Mouse (Mus musculus) liver, postnatal 0 days (tissue): ENCODE results near the gene Vwa8.

Source experiments
- CTCF ChIP-seq: sonication (generic); IDR thresholded peaks from 2 replicates; pipeline ENCODE4 v1.5.1; 2016; ENCODE audit warnings: antibody characterized with exemption, low read depth
- EP300 ChIP-seq: IDR thresholded peaks from 2 replicates; pipeline ENCODE4 v1.6.1; 2016; ENCODE audit warnings: antibody characterized with exemption, low read depth, mild to moderate bottlenecking

GRCm38 (mm10) chr14:78970621-78971020, 121.8 kb downstream of the Vwa8 start:
- TF ChIP-seq CTCF (no peak), EP300 (no peak)
